Mouse (Mus musculus): ENCODE data around the gene Gm21905.

GRCm38 (mm10) chr5:67931623-67932022 lies 14.6 kb downstream of the Gm21905 start:
- TF ChIP-seq CTCF (IDR thresholded peaks at IDR 0.05; ENCODE audit: low read depth, low read length) (no peak), POLR2A (IDR thresholded peaks at IDR 0.05; ENCODE audit: insufficient read depth, low read length) (no peak), EP300 (IDR thresholded peaks at IDR 0.05; ENCODE audit: insufficient read depth, low read depth, low read length) (no peak)

All from ES-Bruce4 (cell line).